Mouse (Mus musculus) stomach, embryonic 15.5 days (tissue): ENCODE results near the gene Klf7. TPM values are rescaled to one million over a fixed set of nuclear protein-coding genes. Genes with fewer than 3 reads are reported as not detected.
A peak's percentile ranks its signal among the peaks of the same experiment; 100 is the strongest.
"Not testable (repeated sequence)": the region's sequence is repeated elsewhere in the genome, so short reads cannot be mapped to it uniquely, and the experiment has no call there.

Source experiments
- ATAC-seq: fragments of 200-750 bp; cut with Nextera tagmentation; 2 replicates; pipeline ENCODE4 v1.8.0; 2017; ENCODE audit warnings: low read depth, moderate number of reproducible peaks, moderate TSS enrichment; ENCODE audit not compliant: insufficient read depth, low FRiP score
- H3K27ac ChIP-seq: fragments of 300-500 bp; sonication (generic); 2 replicates; pipeline ENCODE4 v1.5.1; 2015; ENCODE audit warnings: mild to moderate bottlenecking, inconsistent platforms
- H3K27me3 ChIP-seq: fragments of 300-500 bp; sonication (generic); replicated peaks from 2 replicates; pipeline ENCODE4 v1.6.1; 2015; ENCODE audit warnings: inconsistent platforms
- H3K36me3 ChIP-seq: fragments of 300-500 bp; sonication (generic); 2 replicates; pipeline ENCODE4 v1.6.1; 2015; ENCODE audit warnings: inconsistent platforms
- H3K4me1 ChIP-seq: fragments of 300-500 bp; sonication (generic); 2 replicates; pipeline ENCODE4 v1.6.1; 2015; ENCODE audit warnings: inconsistent platforms
- H3K4me2 ChIP-seq: fragments of 300-500 bp; sonication (generic); 2 replicates; pipeline ENCODE4 v1.6.1; 2015; ENCODE audit warnings: mild to moderate bottlenecking, inconsistent platforms
- H3K4me3 ChIP-seq: fragments of 300-500 bp; sonication (generic); replicated peaks from 2 replicates; pipeline ENCODE4 v1.5.1; 2015; ENCODE audit warnings: inconsistent platforms
- H3K9ac ChIP-seq: fragments of 300-500 bp; sonication (generic); 2 replicates; pipeline ENCODE4 v1.6.1; 2015; ENCODE audit warnings: inconsistent platforms
- H3K9me3 ChIP-seq: fragments of 300-500 bp; sonication (generic); 2 replicates; pipeline ENCODE4 v1.6.1; 2016; ENCODE audit warnings: inconsistent platforms
- WGBS: fragments of 180-500 bp; shearing (Covaris S2); methylation state at CpG from one replicate; pipeline ENCODE4 v1.1.7; 2015; 5-methylcytosine and 5-hydroxymethylcytosine counted together
- polyA plus RNA-seq: library from polyadenylated mRNA; unstranded; fragments of >200 nt; fragmentation: Nextera tagmentation; extraction: Ambion mirVana; gene quantifications from 2 replicates; pipeline ENCODE4 v1.2.1, GENCODE M21; 2015

The Klf7 gene
- polyA plus RNA-seq, 1 experiment from 2014 or later, result 21.5 TPM

DNA sequence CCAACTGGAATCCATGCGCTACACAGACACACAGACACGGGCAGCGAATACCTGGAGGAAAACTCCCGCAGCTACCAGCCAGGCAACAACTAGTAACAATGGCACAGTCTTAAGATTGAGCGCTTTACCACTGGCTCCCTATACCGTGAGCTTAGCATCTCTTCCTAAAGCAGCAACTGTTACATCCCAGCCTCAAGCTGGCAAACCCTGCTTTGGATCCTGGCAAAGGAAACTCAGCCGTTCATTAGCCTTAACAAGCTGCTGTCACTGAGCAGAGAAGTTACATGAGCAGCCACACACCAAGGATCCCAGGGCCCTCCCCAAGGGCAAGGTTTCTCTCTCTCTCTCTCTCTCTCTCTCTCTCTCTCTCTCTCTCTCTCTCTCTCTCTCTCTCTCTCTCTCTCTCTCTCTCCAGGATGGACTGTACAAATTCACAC, 2.7 kb downstream of the Klf7 start:
- 14% methylated on average over 7 of the region's 7 CpGs for WGBS

DNA sequence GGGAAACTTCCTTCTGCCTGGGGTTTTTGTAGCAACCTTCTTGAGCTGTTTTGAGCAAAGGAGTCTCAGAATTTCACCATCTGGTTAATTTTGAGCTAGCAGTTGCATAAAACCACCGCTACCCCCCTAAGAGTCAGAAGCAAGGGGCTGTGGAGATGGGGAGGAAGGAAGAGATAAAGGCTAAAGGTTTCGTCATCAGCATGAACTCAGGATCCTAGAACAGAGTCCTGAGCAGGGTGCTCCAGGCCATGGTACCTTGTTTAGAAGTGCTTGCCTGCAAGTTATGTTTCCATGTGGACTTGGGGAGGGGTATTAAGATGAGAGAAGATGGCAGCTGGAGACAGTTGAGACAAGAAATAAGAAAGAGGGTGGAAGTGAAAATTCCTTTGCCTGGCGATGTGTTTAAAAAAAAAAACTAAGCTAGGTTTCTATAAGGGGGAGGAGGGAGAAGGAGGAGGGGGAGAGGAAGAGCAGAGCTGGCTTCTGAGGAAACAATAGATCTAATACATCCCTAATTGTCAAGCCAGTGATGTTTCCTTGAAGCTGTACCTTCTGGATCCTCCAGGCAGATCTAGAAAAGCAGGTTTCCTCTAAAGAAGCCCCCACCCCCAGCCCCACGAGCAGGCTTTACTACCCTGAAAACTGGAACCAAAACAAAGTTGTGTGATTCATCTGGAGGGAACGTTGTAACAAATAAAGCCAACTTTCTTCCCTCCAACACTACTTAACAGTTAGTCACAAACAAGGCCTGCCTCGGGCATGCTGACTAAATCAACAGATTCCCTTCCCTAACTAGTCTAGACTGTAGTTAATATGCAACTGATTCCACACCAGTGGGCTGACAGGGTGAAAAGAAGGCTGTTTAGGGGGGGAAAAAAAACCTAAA, 3.6 kb downstream of the Klf7 start:
- Histone ChIP-seq H3K36me3 (no peaks in the 10 kb centered on the region), H3K4me2 (peak overlapping the region; percentile 57), H3K4me3 (peak overlapping the region; percentile 82), H3K9me3 (no peaks in the 10 kb centered on the region), H3K9ac (no peak overlapping the region; the same call in 1 of the 2 replicates), H3K27ac (peak overlapping the region; percentile 100), H3K4me1 (peaks cover 11% of the 10 kb centered on the region; the same call in 1 of the 2 replicates), H3K27me3 (no peaks in the 10 kb centered on the region)
- 35% methylated on average over 6 of the region's 6 CpGs for WGBS
- ATAC-seq, result no peak

More for the DNA sequence above, 2.7 kb downstream of the Klf7 start:
- no peaks in the 10 kb centered on the region for H3K36me3 ChIP-seq
- no peaks in the 10 kb centered on the region for H3K9me3 ChIP-seq
- peak overlapping the region; percentile 100 for H3K27ac ChIP-seq
- H3K4me3 ChIP-seq, result peak overlapping the region; percentile 82
- H3K4me2 ChIP-seq, result peak overlapping the region; percentile 57
- ATAC-seq, result no peak
- peak overlapping the region; percentile 20; the same call in 1 of the 2 replicates for H3K9ac ChIP-seq
- peaks cover 11% of the 10 kb centered on the region; the same call in 1 of the 2 replicates for H3K4me1 ChIP-seq
- no peaks in the 10 kb centered on the region for H3K27me3 ChIP-seq

DNA sequence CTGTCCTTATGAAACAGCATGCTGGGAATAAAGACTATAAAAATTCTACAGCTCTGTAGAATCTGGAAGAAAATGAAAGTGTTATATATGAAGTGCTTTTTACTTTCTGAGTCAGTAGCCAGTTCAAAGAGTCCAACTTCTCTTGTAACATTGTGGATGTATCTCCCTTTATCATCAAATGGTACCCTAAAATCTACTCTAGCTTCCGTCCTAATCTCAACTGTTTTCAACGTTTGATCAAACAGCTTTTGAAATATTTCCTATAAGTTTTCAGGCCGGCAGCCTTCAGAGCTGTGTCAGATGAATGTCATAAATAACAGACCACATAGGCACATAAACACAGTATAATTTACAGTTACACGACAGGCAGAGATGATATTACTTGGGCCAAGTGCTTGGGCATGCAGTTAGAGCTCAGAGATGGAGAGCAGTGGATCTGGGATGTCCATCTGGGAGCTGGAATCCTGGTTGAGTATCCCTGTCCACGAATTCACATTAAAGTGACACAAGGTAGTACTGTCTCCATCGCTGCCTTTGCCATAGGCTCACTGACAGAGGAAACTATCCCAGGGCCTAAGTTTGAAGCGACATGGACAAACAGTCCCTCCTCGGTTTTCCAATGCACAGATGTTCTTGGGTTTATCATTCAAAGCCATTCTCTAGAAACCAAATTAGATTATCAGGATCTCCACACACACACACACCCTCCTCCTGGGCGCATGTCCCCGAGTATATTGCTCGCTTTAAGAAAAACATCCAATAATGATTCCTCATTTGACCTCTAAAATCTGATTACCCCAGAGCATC, 4.4 kb downstream of the Klf7 start:
- H3K9ac ChIP-seq, result no peak overlapping the region
- H3K4me2 ChIP-seq, result 0 out of 2 replicates have a peak overlapping the region, but pooled peaks have one; percentile 57

DNA sequence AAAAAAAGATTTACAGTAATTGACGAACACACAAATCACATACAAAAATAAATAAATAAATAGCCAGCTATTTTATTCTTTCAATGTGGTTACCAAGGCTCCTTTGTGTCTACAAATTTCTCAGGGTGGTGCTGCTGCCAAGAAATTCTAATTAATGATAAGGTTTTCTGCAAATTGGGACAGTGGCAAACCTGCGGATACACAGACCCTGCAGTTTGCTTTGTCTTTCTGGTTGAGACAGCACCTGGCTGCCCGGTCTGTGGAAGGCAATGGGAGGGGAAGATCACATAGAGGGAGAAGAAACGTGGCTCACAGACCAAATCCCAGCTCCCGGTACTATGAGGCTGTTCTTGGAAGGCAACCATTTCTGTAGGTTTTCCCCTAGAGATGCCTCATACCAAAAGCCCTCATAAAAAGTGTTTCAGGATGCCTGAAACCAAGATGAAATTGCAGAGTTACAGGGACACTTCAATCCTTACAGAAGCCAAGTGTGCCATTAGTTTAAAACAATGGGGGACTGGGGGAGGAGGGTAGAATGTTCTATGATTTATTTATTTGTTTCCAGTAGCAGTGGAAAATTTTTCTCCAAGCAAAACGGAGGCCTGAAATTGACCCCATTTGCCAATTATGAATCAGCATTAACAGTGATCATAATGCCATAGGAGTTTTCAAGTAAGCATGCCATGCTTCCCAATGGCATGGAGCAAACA, 5.2 kb downstream of the Klf7 start:
- H3K4me2 ChIP-seq, result no peak overlapping the region
- H3K9ac ChIP-seq, result no peak overlapping the region
- H3K27ac ChIP-seq, result no peak overlapping the region
- H3K9me3 ChIP-seq, result no peaks in the 10 kb centered on the region
- no peaks in the 10 kb centered on the region for H3K27me3 ChIP-seq
- 70% methylated on average over 6 of the region's 6 CpGs for whole genome bisulfite sequencing
- ATAC-seq, result no peak
- 0 out of 2 replicates have a peak, but pooled peaks cover 8% of the 10 kb centered on the region for H3K4me1 ChIP-seq
- no peaks in the 10 kb centered on the region for H3K36me3 ChIP-seq
- H3K4me3 ChIP-seq, result no peak overlapping the region

More for the DNA sequence above, 4.4 kb downstream of the Klf7 start:
- peaks cover 11% of the 10 kb centered on the region; the same call in 1 of the 2 replicates for H3K4me1 ChIP-seq
- no peaks in the 10 kb centered on the region for H3K36me3 ChIP-seq
- H3K27ac ChIP-seq, result peak overlapping the region; percentile 100; the same call in 1 of the 2 replicates
- H3K4me3 ChIP-seq, result no peak overlapping the region; the same call in 1 of the 2 replicates
- ATAC-seq, result no peak
- WGBS, result 70% methylated on average over 11 of the region's 11 CpGs
- H3K27me3 ChIP-seq, result no peaks in the 10 kb centered on the region
- no peaks in the 10 kb centered on the region for H3K9me3 ChIP-seq

GRCm38 (mm10) chr1:64114579-64114978, 7.5 kb downstream of the Klf7 start:
- Histone ChIP-seq H3K9me3 (no peaks in the 10 kb centered on the region), H3K4me1 (0 out of 2 replicates have a peak, but pooled peaks cover 8% of the 10 kb centered on the region), H3K36me3 (no peaks in the 10 kb centered on the region), H3K4me2 (no peak overlapping the region), H3K27ac (no peak overlapping the region), H3K4me3 (no peak overlapping the region), H3K27me3 (no peaks in the 10 kb centered on the region), H3K9ac (no peak overlapping the region)
- 76% methylated on average over 3 of the region's 3 CpGs for WGBS
- no peak for ATAC-seq

GRCm38 (mm10) chr1:64108653-64109052, 13.4 kb downstream of the Klf7 start:
- H3K9ac ChIP-seq, H3K9me3 ChIP-seq, H3K27me3 ChIP-seq, H3K27ac ChIP-seq, ATAC-seq, H3K4me3 ChIP-seq, H3K36me3 ChIP-seq, H3K4me2 ChIP-seq, H3K4me1 ChIP-seq: not testable (repeated sequence)
- 80% methylated on average over 3 of the region's 3 CpGs for WGBS

DNA sequence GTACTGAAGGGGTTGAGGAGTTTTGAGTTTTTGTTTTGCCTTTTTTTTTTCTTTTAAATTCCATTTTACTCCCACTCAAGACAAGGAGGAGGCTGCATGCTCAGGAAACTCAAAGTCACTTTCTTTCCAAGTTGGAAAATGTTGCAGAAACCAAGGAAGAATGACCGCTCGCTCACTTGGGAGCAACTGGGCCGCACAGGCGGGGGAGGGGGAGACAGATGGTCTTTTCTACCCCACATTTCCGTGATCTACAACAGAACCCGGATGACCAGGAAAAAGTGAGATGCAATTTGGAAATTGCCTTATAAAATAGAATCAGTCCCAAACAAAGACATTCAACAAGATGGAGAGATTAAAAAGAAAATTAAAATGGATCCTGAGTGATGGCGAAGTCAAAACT, 14.6 kb downstream of the Klf7 start:
- Histone ChIP-seq H3K27ac (0 out of 2 replicates have a peak overlapping the region, but pooled peaks have one; percentile 3), H3K4me3 (no peak overlapping the region), H3K4me1 (peaks cover 10% of the 10 kb centered on the region; the same call in 1 of the 2 replicates), H3K27me3 (no peaks in the 10 kb centered on the region), H3K36me3 (no peaks in the 10 kb centered on the region), H3K9ac (no peak overlapping the region), H3K4me2 (no peak overlapping the region), H3K9me3 (no peaks in the 10 kb centered on the region)
- 71% methylated on average over 7 of the region's 7 CpGs for WGBS
- ATAC-seq, result no peak

DNA sequence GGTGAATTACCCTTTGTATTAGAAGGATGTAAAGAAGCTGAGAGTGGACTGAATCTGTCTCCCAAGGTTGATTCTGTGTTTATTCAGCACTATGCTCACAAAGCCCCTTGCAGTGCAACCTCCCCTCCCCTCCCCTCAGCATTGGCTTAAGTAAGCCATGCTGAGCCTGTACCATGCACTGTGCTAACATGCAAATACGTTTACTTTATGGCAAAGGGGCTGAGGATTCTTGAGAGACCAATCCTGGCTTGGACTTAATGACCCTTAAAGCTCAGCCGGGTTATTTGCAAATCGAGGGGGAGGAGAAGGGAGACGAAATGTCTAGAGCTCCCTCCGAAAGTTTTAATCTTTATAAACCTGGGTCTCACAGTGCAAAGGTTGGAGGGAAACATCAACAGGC, 16.0 kb downstream of the Klf7 start:
- WGBS, result 21% methylated on average over 5 of the region's 5 CpGs
- no peaks in the 10 kb centered on the region for H3K9me3 ChIP-seq
- H3K27ac ChIP-seq, result peak overlapping the region; percentile 28; the same call in 1 of the 2 replicates
- H3K4me3 ChIP-seq, result no peak overlapping the region
- no peak overlapping the region for H3K9ac ChIP-seq
- H3K36me3 ChIP-seq, result no peaks in the 10 kb centered on the region
- H3K4me2 ChIP-seq, result no peak overlapping the region
- ATAC-seq, result peak; percentile 44; the same call in 1 of the 2 replicates
- peaks cover 10% of the 10 kb centered on the region; the same call in 1 of the 2 replicates for H3K4me1 ChIP-seq
- H3K27me3 ChIP-seq, result no peaks in the 10 kb centered on the region

DNA sequence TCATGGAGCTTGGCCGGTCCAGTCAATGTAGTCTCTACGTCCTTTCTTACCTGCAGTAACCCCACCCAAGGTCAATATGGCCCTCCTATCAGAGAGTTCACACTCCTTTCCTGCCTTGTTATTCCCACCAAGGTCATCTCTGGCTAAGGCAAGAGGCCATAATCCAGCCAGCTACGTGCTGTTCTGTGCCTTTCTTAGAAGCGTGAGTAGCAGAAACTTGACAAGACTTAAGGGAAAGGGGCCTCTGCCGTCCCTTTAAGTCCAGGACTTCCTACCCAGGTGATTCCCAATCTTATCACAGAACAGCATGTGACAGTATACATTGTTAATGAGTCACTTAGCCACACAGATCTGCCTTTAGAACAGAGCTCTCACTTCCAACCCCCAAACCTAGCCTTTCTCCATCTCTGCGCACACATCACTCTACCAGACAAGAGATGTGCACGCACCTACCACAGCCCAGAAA, 16.9 kb downstream of the Klf7 start:
- WGBS, result 69% methylated on average over 7 of the region's 7 CpGs
- no peaks in the 10 kb centered on the region for H3K9me3 ChIP-seq
- no peak overlapping the region for H3K4me3 ChIP-seq
- H3K9ac ChIP-seq, result no peak overlapping the region
- no peaks in the 10 kb centered on the region for H3K27me3 ChIP-seq
- H3K27ac ChIP-seq, result peak overlapping the region; percentile 51
- H3K4me1 ChIP-seq, result peaks cover 10% of the 10 kb centered on the region; the same call in 1 of the 2 replicates
- no peak overlapping the region for H3K4me2 ChIP-seq
- ATAC-seq, result peak; percentile 56; the same call in 1 of the 2 replicates
- H3K36me3 ChIP-seq, result no peaks in the 10 kb centered on the region

- no peak overlapping the region for H3K4me2 ChIP-seq
- no peaks in the 10 kb centered on the region for H3K36me3 ChIP-seq
- peak; percentile 44; the same call in 1 of the 2 replicates for ATAC-seq
- no peaks in the 10 kb centered on the region for H3K9me3 ChIP-seq
- H3K27me3 ChIP-seq, result no peaks in the 10 kb centered on the region
- no peak overlapping the region for H3K9ac ChIP-seq
- H3K4me1 ChIP-seq, result peaks cover 10% of the 10 kb centered on the region; the same call in 1 of the 2 replicates
- no peak overlapping the region for H3K4me3 ChIP-seq
- peak overlapping the region; percentile 51 for H3K27ac ChIP-seq
- 68% methylated on average over 3 of the region's 3 CpGs for WGBS
Observed at GRCm38 (mm10) chr1:64104665-64105064, 17.4 kb downstream of the Klf7 start.

DNA sequence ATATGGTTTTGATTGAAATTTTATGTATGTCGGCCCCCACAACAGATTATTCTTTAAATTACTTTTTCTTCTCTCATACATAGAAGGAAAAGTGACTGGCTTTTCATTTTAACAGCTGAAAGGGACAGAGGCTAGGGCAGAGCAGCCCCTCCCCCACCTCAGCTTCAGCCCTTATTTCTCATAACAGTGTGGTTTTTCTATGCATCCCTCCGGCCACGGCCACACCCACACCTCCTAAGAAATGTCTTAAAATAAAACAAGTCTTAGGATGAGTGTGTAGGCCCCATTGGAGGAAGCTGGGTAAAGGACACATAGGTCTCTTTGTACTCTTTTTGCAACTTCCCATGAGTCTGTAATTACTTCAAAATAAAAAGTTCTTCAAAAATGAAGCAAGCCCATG, 20.8 kb downstream of the Klf7 start:
- no peak overlapping the region for H3K4me2 ChIP-seq
- peaks cover 19% of the 10 kb centered on the region for H3K4me1 ChIP-seq
- no peaks in the 10 kb centered on the region for H3K27me3 ChIP-seq
- H3K36me3 ChIP-seq, result no peaks in the 10 kb centered on the region
- 43% methylated on average over 3 of the region's 3 CpGs for WGBS
- no peak overlapping the region for H3K27ac ChIP-seq
- no peak for ATAC-seq
- no peak overlapping the region for H3K9ac ChIP-seq
- H3K4me3 ChIP-seq, result no peak overlapping the region
- H3K9me3 ChIP-seq, result no peaks in the 10 kb centered on the region
